Mouse (Mus musculus): Measurements from ENCODE around the gene Poc1b. TPM values are rescaled to one million over a fixed set of nuclear protein-coding genes. Genes with fewer than 3 reads are reported as not detected.

Gene Poc1b
- polyA plus RNA-seq (2011; ENCODE audit: insufficient read depth, insufficient read length, low replicate concordance, missing spikeins): 1.9 and 2.0 TPM in 2 replicates

DNA sequence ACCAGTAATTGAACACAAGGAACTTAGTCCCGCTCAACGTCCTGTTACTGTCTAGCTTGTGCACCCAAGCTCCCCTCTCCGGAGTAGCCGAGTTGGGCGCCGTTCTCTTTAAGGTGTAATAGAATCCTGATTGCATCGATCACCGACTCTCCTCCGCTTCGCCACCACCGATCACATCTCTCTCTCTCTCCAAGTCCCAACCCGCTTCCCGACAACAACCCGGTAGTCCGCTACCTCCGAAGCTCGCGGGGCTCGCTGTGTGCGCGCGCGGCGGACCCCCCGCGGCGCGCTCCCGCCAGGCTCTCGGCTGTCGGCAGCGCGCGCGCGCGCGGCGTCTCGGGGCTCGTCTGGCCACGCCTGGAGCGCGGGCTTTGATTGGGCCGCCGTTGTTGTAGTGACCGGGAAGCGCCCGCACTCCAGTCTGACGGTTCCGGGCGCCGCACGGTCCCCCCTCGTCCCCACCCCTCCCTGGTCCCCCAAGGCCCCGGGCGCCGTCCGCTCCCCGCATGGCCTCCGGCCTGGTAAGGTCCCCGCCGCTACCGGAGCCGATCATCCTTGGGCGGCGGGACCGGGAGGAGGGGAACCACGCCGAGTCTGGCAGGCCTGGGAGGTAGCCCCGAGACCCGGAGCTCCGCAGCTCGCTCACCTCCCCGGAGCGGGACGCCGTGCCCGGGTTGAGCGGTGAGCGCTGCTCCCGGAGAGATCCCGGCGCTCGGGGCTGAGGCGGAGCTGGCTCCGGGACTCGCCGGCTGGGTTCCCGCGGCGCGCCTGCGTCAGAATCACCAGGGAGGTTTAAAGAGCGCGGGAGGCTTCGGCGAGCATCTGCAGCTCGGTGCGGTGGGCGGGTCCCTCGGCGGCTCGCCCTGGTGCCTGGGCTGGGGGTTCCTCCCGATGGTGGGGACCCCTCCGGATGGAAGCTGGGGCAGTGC, at the start of gene Poc1b:
Gene Poc1b (plus strand): TSS at position 334 of the 929 bp plus-strand sequence.
- WGBS: under 1% methylated on average over 99 of the region's 106 CpGs
- Histone ChIP-seq H3K27ac (ENCODE audit: control insufficient read depth, insufficient read depth, low read depth, low read length, poor library complexity) (peak within 1 kb of the TSS; percentile 96), H3K4me3 (replicated peaks; ENCODE audit: control insufficient read depth, low read depth, low read length) (peak within 1 kb of the TSS; percentile 78), H3K4me1 (ENCODE audit: control insufficient read depth, insufficient read depth, low read length) (no peaks in the 10 kb centered on the region; the same call in 1 of the 2 replicates)
- TF ChIP-seq CTCF (IDR thresholded peaks at IDR 0.05; ENCODE audit: control insufficient read depth, insufficient read depth, low read length) (no peak), POLR2A (IDR thresholded peaks at IDR 0.05; ENCODE audit: borderline replicate concordance, control insufficient read depth, low read depth, low read length) (no peak)

DNA sequence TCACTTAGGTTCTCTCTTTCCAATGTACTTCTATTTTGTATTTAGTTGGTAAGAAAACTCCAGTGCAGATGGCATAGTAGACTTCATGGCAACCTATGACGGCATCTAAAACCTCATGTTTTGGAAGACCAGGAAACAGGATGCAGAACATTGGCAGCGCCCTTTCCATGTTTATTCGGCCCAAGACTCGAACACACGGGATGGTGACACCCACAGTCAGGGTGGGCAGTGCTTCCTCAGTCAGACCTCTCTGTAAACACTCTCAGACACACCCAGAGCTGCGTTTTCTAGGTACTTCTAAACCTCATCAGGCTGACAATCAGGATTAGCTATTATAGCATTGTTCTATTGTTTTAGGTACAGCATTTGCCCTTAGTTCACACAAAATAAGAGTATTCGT, 46.2 kb upstream of the Poc1b start:
- no peak overlapping the region for H3K27ac ChIP-seq (ENCODE audit: control insufficient read depth, insufficient read depth, low read depth, low read length, poor library complexity)
- no peak overlapping the region for H3K4me3 ChIP-seq (replicated peaks; ENCODE audit: control insufficient read depth, low read depth, low read length)
- H3K4me1 ChIP-seq (ENCODE audit: control insufficient read depth, insufficient read depth, low read length): no peaks in the 10 kb centered on the region
- TF ChIP-seq POLR2A (IDR thresholded peaks at IDR 0.05; ENCODE audit: borderline replicate concordance, control insufficient read depth, low read depth, low read length) (no peak), CTCF (IDR thresholded peaks at IDR 0.05; ENCODE audit: control insufficient read depth, insufficient read depth, low read length) (no peak)
- WGBS: 82% methylated on average over 7 of the region's 7 CpGs

DNA sequence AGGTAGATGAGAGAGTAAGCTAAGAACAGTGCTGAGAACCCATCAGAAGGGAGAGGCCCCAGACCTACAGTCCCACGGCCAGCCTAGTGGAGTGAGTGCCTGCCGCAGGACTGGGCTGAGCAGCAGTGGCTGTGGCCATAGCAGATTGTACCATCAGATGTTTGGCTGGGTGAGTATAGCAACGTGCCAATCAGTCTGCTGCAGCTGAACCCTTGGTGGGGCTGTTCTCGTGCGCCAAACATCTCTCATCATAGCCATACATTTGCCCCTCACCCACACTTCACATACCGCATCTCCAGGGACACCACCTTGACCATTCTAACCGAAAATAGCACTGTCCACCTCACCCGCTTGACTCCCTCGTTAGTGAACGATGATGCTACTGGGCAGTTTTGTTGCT, 45.4 kb upstream of the Poc1b start:
- Histone ChIP-seq H3K27ac (ENCODE audit: control insufficient read depth, insufficient read depth, low read depth, low read length, poor library complexity) (no peak overlapping the region), H3K4me1 (ENCODE audit: control insufficient read depth, insufficient read depth, low read length) (no peaks in the 10 kb centered on the region), H3K4me3 (replicated peaks; ENCODE audit: control insufficient read depth, low read depth, low read length) (no peak overlapping the region)
- TF ChIP-seq POLR2A (IDR thresholded peaks at IDR 0.05; ENCODE audit: borderline replicate concordance, control insufficient read depth, low read depth, low read length) (no peak), CTCF (IDR thresholded peaks at IDR 0.05; ENCODE audit: control insufficient read depth, insufficient read depth, low read length) (no peak)
- 82% methylated on average over 10 of the region's 10 CpGs for WGBS

DNA sequence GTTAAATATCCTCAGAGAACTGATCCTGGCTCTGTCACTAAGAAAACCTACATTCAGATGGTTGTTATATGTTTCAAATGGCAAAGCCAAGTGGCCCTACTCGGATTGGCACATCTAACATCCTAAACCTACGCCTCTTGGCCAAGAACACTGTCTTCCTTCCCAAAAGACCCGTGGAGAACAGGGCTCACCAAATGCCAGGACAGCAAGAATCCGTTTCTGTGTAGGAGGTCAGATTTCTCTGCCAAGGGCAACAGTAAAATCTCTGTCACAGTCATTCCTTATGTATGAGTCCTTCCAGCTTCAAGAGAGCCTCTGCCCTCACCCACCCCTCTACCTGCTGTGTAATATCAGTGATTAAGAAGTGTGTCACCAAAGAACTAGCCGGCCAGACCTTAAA, 44.3 kb upstream of the Poc1b start:
- WGBS: 70% methylated on average over 5 of the region's 5 CpGs
- H3K4me1 ChIP-seq (ENCODE audit: control insufficient read depth, insufficient read depth, low read length): no peaks in the 10 kb centered on the region
- no peak overlapping the region for H3K4me3 ChIP-seq (replicated peaks; ENCODE audit: control insufficient read depth, low read depth, low read length)
- H3K27ac ChIP-seq (ENCODE audit: control insufficient read depth, insufficient read depth, low read depth, low read length, poor library complexity): no peak overlapping the region
- no peak for TF ChIP-seq CTCF (IDR thresholded peaks at IDR 0.05; ENCODE audit: control insufficient read depth, insufficient read depth, low read length)
- TF ChIP-seq POLR2A (IDR thresholded peaks at IDR 0.05; ENCODE audit: borderline replicate concordance, control insufficient read depth, low read depth, low read length): no peak

DNA sequence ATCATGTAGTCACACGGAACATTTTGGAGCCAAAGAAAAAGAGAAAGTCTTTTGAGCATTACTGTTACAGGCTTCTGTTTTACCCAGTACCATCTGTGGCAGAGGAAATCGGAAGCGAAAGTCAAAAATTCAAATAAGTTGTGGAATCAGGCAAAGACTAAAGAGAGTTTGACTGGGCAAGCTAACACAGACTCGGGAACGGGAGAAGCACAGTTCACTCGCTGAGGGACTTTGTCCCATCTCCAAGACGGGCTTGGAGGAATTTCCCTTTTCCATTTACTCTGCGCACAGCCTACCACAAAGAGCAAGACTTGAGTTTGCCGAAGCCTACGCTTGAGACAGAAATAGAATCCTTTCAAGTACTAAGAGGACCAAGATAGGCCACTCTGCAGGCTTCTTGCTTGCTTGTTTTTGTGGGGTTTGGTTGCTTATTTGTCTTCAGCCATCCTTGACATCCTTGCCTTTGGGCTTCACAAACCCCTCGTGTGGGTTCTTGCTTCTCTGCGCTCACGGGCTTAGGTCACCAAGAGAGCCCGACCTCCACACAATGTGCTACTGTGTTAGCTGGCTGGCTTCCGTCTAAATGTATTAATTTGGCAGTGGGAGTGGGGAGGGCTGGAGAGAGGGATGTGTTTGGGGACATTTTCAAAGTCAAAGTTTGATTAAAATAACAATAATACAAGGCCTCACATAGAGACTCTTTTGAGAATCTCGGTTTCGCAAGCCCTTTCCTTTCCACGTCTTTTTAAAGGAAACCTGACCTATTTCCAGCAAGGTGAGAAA, 30.5 kb upstream of the Poc1b start:
- Histone ChIP-seq H3K4me1 (ENCODE audit: control insufficient read depth, insufficient read depth, low read length) (no peaks in the 10 kb centered on the region), H3K4me3 (replicated peaks; ENCODE audit: control insufficient read depth, low read depth, low read length) (no peak overlapping the region), H3K27ac (ENCODE audit: control insufficient read depth, insufficient read depth, low read depth, low read length, poor library complexity) (no peak overlapping the region)
- TF ChIP-seq CTCF (IDR thresholded peaks at IDR 0.05; ENCODE audit: control insufficient read depth, insufficient read depth, low read length): no peak
- no peak for TF ChIP-seq POLR2A (IDR thresholded peaks at IDR 0.05; ENCODE audit: borderline replicate concordance, control insufficient read depth, low read depth, low read length)
- 88% methylated on average over 18 of the region's 18 CpGs for WGBS

DNA sequence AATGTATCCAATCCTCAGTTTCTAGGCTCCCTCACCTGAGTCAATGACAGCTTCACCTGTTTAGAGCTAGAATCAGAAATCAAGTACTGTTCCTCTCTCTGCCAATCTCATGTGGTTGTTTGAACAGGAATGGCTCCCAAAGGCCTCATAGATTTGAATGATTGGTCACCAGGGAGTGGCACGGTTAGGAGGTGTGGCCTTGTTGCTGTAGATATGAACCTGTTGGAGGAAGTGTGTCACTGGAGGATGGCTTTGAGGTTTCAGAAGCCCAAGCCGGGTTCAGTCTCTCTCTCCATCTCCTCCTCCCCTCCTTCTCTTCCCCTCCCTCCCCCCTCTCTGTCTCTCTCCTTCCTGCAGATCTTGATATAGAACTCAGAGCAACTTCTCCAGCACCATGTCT, 28.2 kb upstream of the Poc1b start:
- Histone ChIP-seq H3K4me1 (ENCODE audit: control insufficient read depth, insufficient read depth, low read length) (no peaks in the 10 kb centered on the region), H3K27ac (ENCODE audit: control insufficient read depth, insufficient read depth, low read depth, low read length, poor library complexity) (no peak overlapping the region), H3K4me3 (replicated peaks; ENCODE audit: control insufficient read depth, low read depth, low read length) (no peak overlapping the region)
- WGBS: 42% methylated on average over 2 of the region's 2 CpGs
- no peak for TF ChIP-seq CTCF (IDR thresholded peaks at IDR 0.05; ENCODE audit: control insufficient read depth, insufficient read depth, low read length)
- no peak for TF ChIP-seq POLR2A (IDR thresholded peaks at IDR 0.05; ENCODE audit: borderline replicate concordance, control insufficient read depth, low read depth, low read length)

DNA sequence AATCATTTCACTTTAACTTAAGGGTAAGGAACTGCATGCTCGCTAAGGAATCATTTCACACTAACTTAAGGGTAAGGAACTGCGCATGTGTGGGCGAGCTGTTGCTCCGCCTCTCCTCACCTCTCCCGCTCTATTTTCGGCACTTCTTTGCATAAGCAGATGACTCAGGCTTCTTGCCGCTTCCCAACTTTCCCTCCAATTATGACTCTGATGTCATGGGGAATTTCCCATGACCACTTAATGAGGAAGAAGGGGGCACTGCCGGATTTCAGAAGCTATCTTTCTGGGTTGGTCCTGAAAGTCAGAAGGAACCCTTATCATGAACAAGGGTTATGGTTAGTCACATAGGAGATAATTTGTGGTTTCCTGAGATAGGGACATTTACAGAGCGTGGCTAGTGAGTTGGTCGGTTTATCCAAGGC, 25.3 kb upstream of the Poc1b start:
- WGBS: 26% methylated on average over 10 of the region's 10 CpGs
- H3K4me1 ChIP-seq (ENCODE audit: control insufficient read depth, insufficient read depth, low read length): no peaks in the 10 kb centered on the region; the same call in 1 of the 2 replicates
- no peak overlapping the region for H3K27ac ChIP-seq (ENCODE audit: control insufficient read depth, insufficient read depth, low read depth, low read length, poor library complexity)
- TF ChIP-seq POLR2A (IDR thresholded peaks at IDR 0.05; ENCODE audit: borderline replicate concordance, control insufficient read depth, low read depth, low read length) (no peak), CTCF (IDR thresholded peaks at IDR 0.05; ENCODE audit: control insufficient read depth, insufficient read depth, low read length) (no peak)
- H3K4me3 ChIP-seq (replicated peaks; ENCODE audit: control insufficient read depth, low read depth, low read length): no peak overlapping the region

DNA sequence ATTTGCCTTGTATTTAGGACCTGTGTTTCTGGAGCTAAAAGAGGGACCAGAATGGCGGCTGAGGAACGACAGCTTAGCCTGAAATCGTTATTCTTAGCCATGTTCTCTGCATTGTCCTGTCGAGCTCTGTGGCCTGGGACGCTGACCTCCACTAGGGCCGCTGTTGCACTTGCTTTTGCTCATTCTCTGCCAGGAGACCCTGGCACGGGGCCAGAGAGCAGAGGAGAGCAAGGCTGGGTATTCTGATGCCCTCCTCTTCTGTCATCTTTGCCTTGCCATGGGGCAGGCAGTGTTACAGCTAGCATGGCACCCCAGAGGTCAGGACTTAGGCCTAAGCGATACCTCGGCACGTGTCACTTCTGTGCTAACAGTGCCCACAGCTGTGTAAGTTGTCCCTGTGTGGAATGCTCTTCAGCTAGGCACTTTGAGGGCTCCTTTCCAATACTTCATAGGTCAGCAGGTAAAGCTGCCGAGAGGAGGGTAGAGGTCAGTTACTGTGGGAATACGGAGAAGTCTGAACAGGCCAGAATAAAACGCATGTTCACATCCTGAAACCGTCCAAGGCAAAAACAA, 23.3 kb upstream of the Poc1b start:
- no peak for TF ChIP-seq POLR2A (IDR thresholded peaks at IDR 0.05; ENCODE audit: borderline replicate concordance, control insufficient read depth, low read depth, low read length)
- TF ChIP-seq CTCF (IDR thresholded peaks at IDR 0.05; ENCODE audit: control insufficient read depth, insufficient read depth, low read length): no peak
- WGBS: 81% methylated on average over 14 of the region's 14 CpGs
- no peaks in the 10 kb centered on the region; the same call in 1 of the 2 replicates for H3K4me1 ChIP-seq (ENCODE audit: control insufficient read depth, insufficient read depth, low read length)
- H3K4me3 ChIP-seq (replicated peaks; ENCODE audit: control insufficient read depth, low read depth, low read length): no peak overlapping the region
- H3K27ac ChIP-seq (ENCODE audit: control insufficient read depth, insufficient read depth, low read depth, low read length, poor library complexity): no peak overlapping the region

Data from bone marrow, adult 2 months (tissue).